Mouse (Mus musculus): ENCODE results near the gene Coa7.
A peak's percentile ranks its signal among the peaks of the same experiment; 100 is the strongest.

Coa7 gene

GRCm38 (mm10) chr4:108327730-108328484 is at the start of gene Coa7:
Coa7 (plus strand) TSS chr4:108328140.
- peak; percentile 96 to 98 for DNase-seq

- DNase-seq, result peak in 1 of 2 experiments; percentile 7
Observed at GRCm38 (mm10) chr4:108300266-108300665, 27.7 kb upstream of the Coa7 start.

- peak; percentile 94 to 95 for DNase-seq
Observed at GRCm38 (mm10) chr4:108300670-108301373, 27.1 kb upstream of the Coa7 start, which contains the start of gene Zyg11b. Zyg11b (minus strand) TSS chr4:108301096.

GRCm38 (mm10) chr4:108302296-108302890 is 25.5 kb upstream of the Coa7 start:
- no peak for DNase-seq

GRCm38 (mm10) chr4:108310706-108311105 is 17.2 kb upstream of the Coa7 start:
- DNase-seq, result no peak

GRCm38 (mm10) chr4:108314041-108314440 is 13.9 kb upstream of the Coa7 start:
- no peak for DNase-seq

GRCm38 (mm10) chr4:108317656-108318605 is 10.0 kb upstream of the Coa7 start:
- DNase-seq, result no peak

- no peak for DNase-seq
Observed at GRCm38 (mm10) chr4:108318649-108319615, 9.0 kb upstream of the Coa7 start.

- no peak for DNase-seq
Observed at GRCm38 (mm10) chr4:108319747-108320146, 8.2 kb upstream of the Coa7 start.

- DNase-seq, result peak; percentile 51 to 69
Observed at GRCm38 (mm10) chr4:108320627-108321380, 7.1 kb upstream of the Coa7 start.

GRCm38 (mm10) chr4:108323588-108323987 is 4.4 kb upstream of the Coa7 start:
- DNase-seq, result no peak

GRCm38 (mm10) chr4:108327071-108327579 is 815 bp upstream of the Coa7 start:
- DNase-seq, result peak in 1 of 2 experiments; percentile 15

- DNase-seq, result no peak
Observed at GRCm38 (mm10) chr4:108329840-108330239, 1.9 kb downstream of the Coa7 start.

- DNase-seq, result peak; percentile 35 to 64
Observed at GRCm38 (mm10) chr4:108332041-108332440, 4.1 kb downstream of the Coa7 start.

- no peak for DNase-seq
Observed at GRCm38 (mm10) chr4:108335413-108335812, 7.5 kb downstream of the Coa7 start.

- no peak for DNase-seq
Observed at GRCm38 (mm10) chr4:108336765-108337164, 8.8 kb downstream of the Coa7 start.

GRCm38 (mm10) chr4:108337817-108338216 is 9.9 kb downstream of the Coa7 start:
- no peak for DNase-seq

- DNase-seq, result no peak
Observed at GRCm38 (mm10) chr4:108338321-108338733, 10.4 kb downstream of the Coa7 start.

GRCm38 (mm10) chr4:108338811-108339210 is 10.9 kb downstream of the Coa7 start:
- DNase-seq, result no peak

GRCm38 (mm10) chr4:108339277-108339690 is 11.3 kb downstream of the Coa7 start:
- DNase-seq, result peak in 1 of 2 experiments; percentile 77

Measured in kidney, postnatal 25 days (tissue).